Mouse (Mus musculus) neural tube, embryonic 14.5 days (tissue): ENCODE measurements at regions not wholly inside any gene's neighbourhood (a gene's known extent, or its start where the extent isn't known, plus 50 kb on each side); places are given as distances from the start of the nearest gene placed in this dataset.

Experiments
- ATAC-seq: fragments of 200-750 bp; cut with Nextera tagmentation; 2 replicates; pipeline ENCODE4 v1.8.0; 2017; ENCODE audit warnings: low read depth, mild to moderate bottlenecking, moderate TSS enrichment, moderate library complexity
- H3K27ac ChIP-seq: fragments of 300-500 bp; sonication (generic); 2 replicates; pipeline ENCODE4 v1.5.1; 2014; ENCODE audit warnings: low read depth, mild to moderate bottlenecking, control low read depth, low read length, moderate library complexity, mixed read lengths
- H3K27me3 ChIP-seq: fragments of 300-500 bp; sonication (generic); 2 replicates; pipeline ENCODE4 v1.6.1; 2014; ENCODE audit warnings: low read length; ENCODE audit not compliant: control insufficient read depth, insufficient read depth
- H3K36me3 ChIP-seq: fragments of 300-500 bp; sonication (generic); 2 replicates; pipeline ENCODE4 v1.6.1; 2014; ENCODE audit warnings: low read length, mixed read lengths; ENCODE audit not compliant: control insufficient read depth, insufficient read depth
- H3K4me1 ChIP-seq: fragments of 300-500 bp; sonication (generic); 2 replicates; pipeline ENCODE4 v1.6.1; 2014; ENCODE audit warnings: low read length; ENCODE audit not compliant: control insufficient read depth, insufficient read depth
- H3K4me2 ChIP-seq: fragments of 300-500 bp; sonication (generic); 2 replicates; pipeline ENCODE4 v1.6.1; 2014; ENCODE audit warnings: mild to moderate bottlenecking, low read depth, low read length, control low read depth
- H3K4me3 ChIP-seq: fragments of 300-500 bp; sonication (generic); 2 replicates; pipeline ENCODE4 v1.5.1; 2014; ENCODE audit warnings: low read depth, low read length, control low read depth, mixed read lengths
- H3K9ac ChIP-seq: fragments of 300-500 bp; sonication (generic); replicated peaks from 2 replicates; pipeline ENCODE4 v1.6.1; 2014; ENCODE audit warnings: low read depth, mild to moderate bottlenecking, control low read depth, low read length, mixed read lengths
- H3K9me3 ChIP-seq: fragments of 300-500 bp; sonication (generic); 2 replicates; pipeline ENCODE4 v1.6.1; 2016; ENCODE audit warnings: low read length; ENCODE audit not compliant: control insufficient read depth
- WGBS: fragments of 180-500 bp; shearing (Covaris S2); extraction: QIAGEN DNeasy Blood & Tissue Kit; methylation state at CpG from one replicate; pipeline ENCODE4 v1.1.7; 2014; 5-methylcytosine and 5-hydroxymethylcytosine counted together

DNA sequence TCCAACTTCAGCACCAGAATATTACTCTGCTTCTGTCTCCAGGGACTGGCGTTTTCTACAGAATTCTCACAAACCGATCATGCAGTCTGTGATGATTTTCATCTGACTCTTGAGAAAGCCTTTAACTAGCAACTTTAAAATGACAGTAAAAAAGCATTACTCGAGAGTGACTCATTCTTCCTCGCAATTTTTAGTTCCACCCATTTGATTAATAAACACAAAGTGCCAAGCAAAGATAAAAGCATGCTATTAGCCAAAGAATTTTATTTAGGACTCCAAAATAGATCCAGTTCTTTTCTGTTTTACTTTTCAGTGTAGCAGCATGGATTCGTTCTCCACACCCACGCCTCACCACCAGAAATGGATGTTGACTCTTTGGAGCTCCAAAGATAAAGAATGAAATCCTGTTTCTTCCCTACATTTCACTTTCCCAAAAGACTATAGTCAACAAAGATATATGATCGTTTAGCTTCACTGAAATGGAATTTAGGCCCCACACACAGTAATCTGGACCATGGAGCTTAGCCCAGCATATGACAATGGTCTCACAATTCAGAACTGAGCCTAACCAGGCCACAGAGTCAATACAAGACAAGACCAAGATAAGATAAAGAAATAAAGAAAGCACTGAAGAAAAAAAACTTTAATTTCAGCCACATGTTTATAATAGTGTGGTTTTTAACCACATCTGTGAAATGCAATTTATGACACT, 486.5 kb upstream of the C030005K15Rik start:
- H3K4me3 ChIP-seq: no peak overlapping the region
- H3K27ac ChIP-seq: no peak overlapping the region
- WGBS: 81% methylated on average over 7 of the region's 7 CpGs
- H3K9me3 ChIP-seq: no peaks in the 10 kb centered on the region
- H3K9ac ChIP-seq: no peak overlapping the region
- ATAC-seq: no peak
- H3K27me3 ChIP-seq: no peaks in the 10 kb centered on the region
- H3K4me1 ChIP-seq: no peaks in the 10 kb centered on the region
- H3K36me3 ChIP-seq: no peaks in the 10 kb centered on the region
- H3K4me2 ChIP-seq: no peak overlapping the region

DNA sequence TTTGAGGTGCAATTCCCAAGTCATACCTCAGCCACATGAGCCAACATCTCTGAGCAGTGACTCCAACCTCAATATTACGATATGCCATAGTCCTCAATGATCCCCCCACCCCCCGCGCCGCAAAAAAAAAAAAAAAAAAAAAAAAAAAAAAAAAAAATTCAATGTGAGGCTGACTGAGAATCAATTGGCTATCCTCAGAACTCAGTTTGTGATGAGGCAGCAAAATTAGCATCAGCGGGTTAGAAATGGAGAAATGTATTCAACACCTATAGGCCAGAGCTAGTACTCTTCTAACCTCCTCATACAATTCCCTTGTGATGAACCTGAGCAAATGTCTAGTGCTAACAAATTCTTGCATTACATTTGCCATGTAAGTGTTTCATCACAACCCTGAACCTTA, 504.5 kb upstream of the C030005K15Rik start:
- ATAC-seq: no peak
- Histone ChIP-seq H3K9me3 (no peaks in the 10 kb centered on the region), H3K4me2 (no peak overlapping the region), H3K4me3 (no peak overlapping the region), H3K27ac (no peak overlapping the region), H3K4me1 (no peaks in the 10 kb centered on the region), H3K27me3 (no peaks in the 10 kb centered on the region), H3K9ac (no peak overlapping the region), H3K36me3 (no peaks in the 10 kb centered on the region)
- WGBS: 87% methylated on average over 5 of the region's 5 CpGs

DNA sequence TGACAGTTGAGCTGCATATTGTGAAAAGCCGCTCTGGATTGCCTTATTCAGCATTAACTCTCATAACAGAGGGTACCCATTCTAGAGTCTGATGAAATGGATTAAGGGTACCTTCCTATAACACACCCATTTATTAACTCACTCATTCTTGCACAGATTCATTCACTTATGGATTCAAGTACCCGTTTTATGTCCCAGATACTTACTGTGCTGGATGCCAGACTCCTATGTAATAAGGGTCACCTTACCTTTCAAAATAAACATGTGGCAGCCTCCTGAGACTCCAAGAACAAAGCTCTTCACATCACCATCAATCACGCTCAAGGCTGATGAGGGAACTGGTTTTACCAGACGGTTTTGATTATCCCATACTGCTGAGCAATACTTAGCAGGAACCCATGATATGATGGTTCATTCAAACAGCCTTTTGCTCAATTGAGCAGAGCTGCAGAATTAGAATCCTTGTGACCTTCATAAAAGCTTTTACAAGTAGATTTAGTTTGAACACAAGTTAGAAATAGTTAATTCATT, 505.2 kb upstream of the C030005K15Rik start:
- 67% methylated on average over 4 of the region's 4 CpGs for WGBS
- no peaks in the 10 kb centered on the region for H3K9me3 ChIP-seq
- H3K27ac ChIP-seq: no peak overlapping the region
- no peaks in the 10 kb centered on the region for H3K4me1 ChIP-seq
- no peak overlapping the region for H3K9ac ChIP-seq
- H3K4me2 ChIP-seq: no peak overlapping the region
- no peak for ATAC-seq
- no peak overlapping the region for H3K4me3 ChIP-seq
- no peaks in the 10 kb centered on the region for H3K36me3 ChIP-seq
- no peaks in the 10 kb centered on the region for H3K27me3 ChIP-seq

DNA sequence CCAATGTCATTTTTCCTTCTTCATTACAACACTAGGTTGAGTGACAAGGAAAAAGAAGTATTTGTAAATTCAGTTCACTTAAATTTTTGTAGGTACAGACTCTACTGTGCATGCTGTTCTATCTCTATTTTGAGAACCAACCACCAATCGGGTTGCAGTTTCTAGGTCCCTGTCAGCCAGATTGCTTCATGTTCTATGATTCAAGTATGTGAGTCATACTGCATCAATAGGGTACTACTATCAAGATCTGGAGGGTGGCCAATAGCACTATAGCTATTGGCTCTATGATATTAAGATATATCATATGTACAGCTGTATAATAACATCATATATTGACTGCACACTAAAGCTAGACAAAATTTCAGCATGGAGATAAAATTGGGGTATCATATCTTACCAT, 521.8 kb upstream of the C030005K15Rik start:
- no peaks in the 10 kb centered on the region for H3K36me3 ChIP-seq
- H3K9me3 ChIP-seq: no peaks in the 10 kb centered on the region
- H3K4me3 ChIP-seq: no peak overlapping the region
- H3K4me2 ChIP-seq: no peak overlapping the region
- ATAC-seq: no peak
- no peaks in the 10 kb centered on the region for H3K27me3 ChIP-seq
- H3K4me1 ChIP-seq: no peaks in the 10 kb centered on the region
- H3K9ac ChIP-seq: no peak overlapping the region
- 93% methylated on average over 1 of the region's 1 CpGs for WGBS
- no peak overlapping the region for H3K27ac ChIP-seq

DNA sequence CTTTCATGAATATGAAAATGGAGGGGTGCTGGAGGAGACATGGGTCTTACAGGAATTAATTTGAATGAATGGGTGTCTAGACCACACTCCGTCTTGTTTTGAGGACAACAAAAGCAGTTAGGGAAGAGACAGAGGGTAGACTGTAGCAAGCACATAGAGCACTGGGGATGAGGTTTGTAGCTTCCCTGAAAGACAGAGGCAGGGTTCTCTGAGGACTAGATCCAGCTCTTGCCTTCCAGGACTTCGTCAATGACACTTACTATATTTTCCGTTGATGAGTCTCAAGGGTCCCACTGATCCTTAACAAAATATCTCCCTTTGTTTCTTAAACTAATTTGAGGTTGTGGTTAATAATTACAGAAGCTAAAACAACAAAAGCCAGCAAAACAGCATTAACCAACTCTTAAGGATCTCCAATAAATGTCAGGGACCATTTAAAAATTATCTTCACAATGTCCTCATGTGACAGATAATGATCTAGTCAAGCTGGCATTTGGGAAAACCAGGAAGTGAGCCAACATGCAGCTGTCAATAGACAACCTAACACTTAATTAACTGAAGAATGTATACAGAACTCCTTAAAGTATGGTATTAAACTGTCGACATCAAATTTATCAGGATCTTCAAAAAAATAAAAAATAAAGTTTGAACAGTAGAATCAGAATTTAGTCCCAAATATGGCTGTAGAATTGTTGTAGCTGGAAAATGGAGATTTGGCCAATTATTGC, 531.6 kb upstream of the C030005K15Rik start:
- no peak overlapping the region for H3K4me2 ChIP-seq
- no peaks in the 10 kb centered on the region for H3K4me1 ChIP-seq
- H3K9me3 ChIP-seq: no peaks in the 10 kb centered on the region
- no peak overlapping the region for H3K4me3 ChIP-seq
- WGBS: 62% methylated on average over 4 of the region's 4 CpGs
- no peak overlapping the region for H3K27ac ChIP-seq
- no peaks in the 10 kb centered on the region for H3K36me3 ChIP-seq
- H3K9ac ChIP-seq: no peak overlapping the region
- ATAC-seq: no peak
- H3K27me3 ChIP-seq: no peaks in the 10 kb centered on the region

DNA sequence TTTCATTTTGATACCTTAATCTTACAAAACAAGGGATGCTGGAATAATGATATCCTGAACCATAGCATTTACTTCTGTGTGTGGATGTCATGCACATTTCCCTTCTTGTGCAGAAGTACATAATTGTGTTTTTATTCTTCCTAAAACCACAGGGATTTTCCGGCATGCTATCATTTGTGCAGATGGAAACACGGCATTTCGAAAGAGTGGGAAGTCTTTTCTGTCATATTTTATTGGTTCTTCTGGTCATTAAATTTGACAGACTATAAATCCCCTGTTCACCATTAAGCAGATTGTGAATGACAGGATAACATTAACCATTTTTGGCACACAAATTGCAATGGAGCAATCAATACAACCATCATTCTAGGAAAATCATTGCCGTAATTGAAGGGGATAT, 532.7 kb upstream of the C030005K15Rik start:
- peak; percentile 34; the same call in 1 of the 2 replicates for ATAC-seq
- no peaks in the 10 kb centered on the region for H3K9me3 ChIP-seq
- 44% methylated on average over 4 of the region's 4 CpGs for WGBS
- H3K4me2 ChIP-seq: no peak overlapping the region
- no peaks in the 10 kb centered on the region for H3K4me1 ChIP-seq
- H3K4me3 ChIP-seq: no peak overlapping the region
- no peak overlapping the region for H3K9ac ChIP-seq
- no peaks in the 10 kb centered on the region for H3K36me3 ChIP-seq
- no peak overlapping the region for H3K27ac ChIP-seq
- H3K27me3 ChIP-seq: no peaks in the 10 kb centered on the region

DNA sequence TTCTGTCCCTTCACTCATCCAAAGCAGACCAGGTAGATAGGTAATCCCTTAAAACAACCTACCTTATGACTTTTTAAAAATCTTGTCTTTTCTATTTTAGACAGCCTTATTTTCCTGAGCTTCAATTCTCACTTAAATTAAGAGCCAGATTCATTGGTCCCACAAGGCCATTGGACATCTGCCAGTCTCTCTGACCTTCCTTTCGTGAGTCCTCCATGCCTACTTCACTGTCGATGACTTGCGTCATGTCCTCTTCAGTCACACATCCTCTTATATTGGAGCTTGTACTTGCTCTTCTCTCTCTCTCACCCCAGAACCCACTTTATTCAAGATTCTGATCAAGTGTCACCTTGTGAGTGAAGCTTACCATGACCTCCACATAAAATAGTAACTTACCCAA, 542.0 kb upstream of the C030005K15Rik start:
- Histone ChIP-seq H3K4me1 (no peaks in the 10 kb centered on the region), H3K9ac (no peak overlapping the region), H3K4me2 (no peak overlapping the region), H3K27me3 (no peaks in the 10 kb centered on the region), H3K9me3 (no peaks in the 10 kb centered on the region), H3K36me3 (no peaks in the 10 kb centered on the region), H3K4me3 (no peak overlapping the region), H3K27ac (no peak overlapping the region)
- ATAC-seq: no peak
- WGBS: 84% methylated on average over 3 of the region's 3 CpGs

DNA sequence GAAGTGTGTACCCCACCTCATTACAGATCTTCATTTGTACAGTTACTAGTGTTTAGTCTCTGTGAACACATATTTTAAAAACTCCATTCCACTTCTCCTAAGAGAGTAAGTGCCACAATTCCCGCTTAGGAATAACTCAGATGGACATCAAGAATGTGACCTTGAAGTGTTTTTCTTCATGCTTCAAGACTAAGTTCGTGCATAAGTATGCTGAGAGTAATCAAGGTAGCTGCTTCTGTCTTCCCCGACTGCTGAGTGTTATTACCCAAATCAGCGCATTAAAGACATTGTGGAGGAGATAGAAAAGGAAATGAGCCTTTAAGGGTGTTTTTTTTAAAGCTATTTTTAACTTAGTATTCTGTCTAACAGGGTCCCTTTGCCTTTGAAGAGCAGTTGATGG, 565.1 kb upstream of the C030005K15Rik start:
- H3K36me3 ChIP-seq: no peaks in the 10 kb centered on the region
- H3K4me2 ChIP-seq: no peak overlapping the region
- WGBS: 77% methylated on average over 4 of the region's 4 CpGs
- H3K9ac ChIP-seq: no peak overlapping the region
- no peaks in the 10 kb centered on the region for H3K9me3 ChIP-seq
- ATAC-seq: no peak
- H3K4me1 ChIP-seq: no peaks in the 10 kb centered on the region
- no peak overlapping the region for H3K27ac ChIP-seq
- H3K27me3 ChIP-seq: no peaks in the 10 kb centered on the region
- H3K4me3 ChIP-seq: no peak overlapping the region

DNA sequence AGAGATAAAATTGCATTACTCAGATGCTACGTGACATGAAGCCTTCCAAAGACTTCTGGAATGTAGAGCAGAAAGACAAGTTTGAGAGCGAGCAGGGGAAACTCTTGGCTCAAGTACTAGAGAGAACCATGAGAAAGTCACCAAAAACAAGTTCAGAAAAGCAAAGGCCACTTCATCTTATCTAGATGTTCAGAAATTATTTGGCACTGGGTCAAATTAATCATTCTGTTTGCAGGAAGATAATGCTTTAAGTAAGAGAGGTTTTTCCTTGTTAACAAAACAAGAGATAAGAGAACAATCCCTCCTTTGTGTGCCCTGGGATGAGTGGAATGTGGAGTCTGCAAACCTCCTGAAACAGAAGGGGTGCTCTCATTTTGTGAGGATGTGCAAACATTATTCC, 565.6 kb upstream of the C030005K15Rik start:
- Histone ChIP-seq H3K27ac (no peak overlapping the region), H3K9me3 (no peaks in the 10 kb centered on the region), H3K9ac (no peak overlapping the region), H3K4me1 (no peaks in the 10 kb centered on the region), H3K27me3 (no peaks in the 10 kb centered on the region), H3K4me2 (no peak overlapping the region), H3K36me3 (no peaks in the 10 kb centered on the region), H3K4me3 (no peak overlapping the region)
- no peak for ATAC-seq
- 85% methylated on average over 2 of the region's 2 CpGs for WGBS
